Mouse (Mus musculus) MEL (cell line): ENCODE data around the gene Zbtb40. TPM values are rescaled to one million over a fixed set of nuclear protein-coding genes. Genes with fewer than 3 reads are reported as not detected.

Experiments
- DNase-seq: peaks from one replicate; pipeline ENCODE4 v3.0.0; 2011; ENCODE audit warnings: low read depth, low spot score
- H3K27ac ChIP-seq: 2 replicates; pipeline ENCODE4 v1.5.1; 2012; ENCODE audit warnings: low read depth, mild to moderate bottlenecking, control low read depth, low read length, moderate library complexity; ENCODE audit not compliant: control insufficient read depth
- H3K27me3 ChIP-seq, 2 experiments: fragments of 150-350 bp in 1 of 2; sonication (generic) in 1 of 2; 2 replicates each; pipeline ENCODE4 v1.6.1; 2012; ENCODE audit warnings: low read length in 2 of 2, mild to moderate bottlenecking in 2 of 2, improper control_type of control experiment in 1 of 2, moderate library complexity in 1 of 2; ENCODE audit not compliant: insufficient read depth in 2 of 2, control insufficient read depth in 1 of 2
- H3K36me3 ChIP-seq, 2 experiments: 2 replicates each; pipeline ENCODE4 v1.6.1; 2012 to 2014; ENCODE audit warnings: low read length in 2 of 2, improper control_type of control experiment in 1 of 2, inconsistent platforms in 1 of 2, mild to moderate bottlenecking in 1 of 2; ENCODE audit not compliant: insufficient read depth in 2 of 2, control insufficient read depth in 1 of 2
- H3K4me1 ChIP-seq, 2 experiments: fragments of 150-350 bp in 1 of 2; sonication (generic) in 1 of 2; 2 replicates each; pipeline ENCODE4 v1.6.1; 2012; ENCODE audit warnings: low read length in 2 of 2, improper control_type of control experiment in 1 of 2, mild to moderate bottlenecking in 1 of 2; ENCODE audit not compliant: insufficient read depth in 2 of 2, control insufficient read depth in 1 of 2
- H3K4me3 ChIP-seq, 2 experiments: fragments of 150-350 bp in 1 of 2; sonication (generic) in 1 of 2; 2 replicates each; pipeline ENCODE4 v1.5.1; 2012; ENCODE audit warnings: low read depth in 2 of 2, low read length in 2 of 2, mild to moderate bottlenecking in 2 of 2, moderate library complexity in 2 of 2, control low read depth in 1 of 2, improper control_type of control experiment in 1 of 2; ENCODE audit not compliant: control insufficient read depth in 1 of 2, insufficient read depth in 1 of 2
- H3K79me2 ChIP-seq: 2 replicates; pipeline ENCODE4 v1.6.1; 2012; ENCODE audit warnings: mild to moderate bottlenecking, low read length, moderate library complexity; ENCODE audit not compliant: control insufficient read depth, poor library complexity, insufficient read depth
- H3K9ac ChIP-seq: 2 replicates; pipeline ENCODE4 v1.6.1; 2012; ENCODE audit warnings: low read depth, mild to moderate bottlenecking, control low read depth, low read length, moderate library complexity; ENCODE audit not compliant: control insufficient read depth, poor library complexity, severe bottlenecking
- H3K9me3 ChIP-seq: fragments of 150-350 bp; sonication (generic); replicated peaks from 2 replicates; pipeline ENCODE4 v1.6.1; 2012; ENCODE audit warnings: mild to moderate bottlenecking, low read length, improper control_type of control experiment, moderate library complexity; ENCODE audit not compliant: insufficient read depth
- BHLHE40 ChIP-seq: IDR thresholded peaks from 2 replicates; pipeline ENCODE4 v1.6.1; 2012; ENCODE audit warnings: low read depth, mild to moderate bottlenecking, inconsistent platforms, low read length, improper control_type of control experiment, borderline replicate concordance
- CHD1 ChIP-seq: IDR thresholded peaks from 2 replicates; pipeline ENCODE4 v1.6.1; 2012; ENCODE audit warnings: low read depth, mild to moderate bottlenecking, inconsistent platforms, low read length, improper control_type of control experiment
- E2F4 ChIP-seq: IDR thresholded peaks from 2 replicates; pipeline ENCODE4 v1.6.1; 2011; ENCODE audit warnings: low read depth, low read length, improper control_type of control experiment, borderline replicate concordance
- ELF1 ChIP-seq: IDR thresholded peaks from 2 replicates; pipeline ENCODE4 v1.6.1; 2014; ENCODE audit warnings: low read depth, mild to moderate bottlenecking, inconsistent platforms, low read length, improper control_type of control experiment, moderate library complexity
- GABPA ChIP-seq: IDR thresholded peaks from 2 replicates; pipeline ENCODE4 v1.6.1; 2012; ENCODE audit warnings: low read depth, mild to moderate bottlenecking, inconsistent platforms, low read length, improper control_type of control experiment, moderate library complexity
- HCFC1 ChIP-seq: IDR thresholded peaks from 2 replicates; pipeline ENCODE4 v1.6.1; 2012; ENCODE audit warnings: low read depth, mild to moderate bottlenecking, inconsistent platforms, low read length, improper control_type of control experiment, moderate library complexity
- MAFK ChIP-seq: IDR thresholded peaks from 2 replicates; pipeline ENCODE4 v1.6.1; 2011; ENCODE audit warnings: low read depth, mild to moderate bottlenecking, low read length, improper control_type of control experiment, borderline replicate concordance
- MAX ChIP-seq: IDR thresholded peaks from 2 replicates; pipeline ENCODE4 v1.6.1; 2011; ENCODE audit warnings: low read length, improper control_type of control experiment
- MAZ ChIP-seq: IDR thresholded peaks from 2 replicates; pipeline ENCODE4 v1.6.1; 2012; ENCODE audit warnings: low read depth, mild to moderate bottlenecking, inconsistent platforms, low read length, improper control_type of control experiment
- MYB ChIP-seq: IDR thresholded peaks from 2 replicates; pipeline ENCODE4 v1.6.1; 2011; ENCODE audit warnings: mild to moderate bottlenecking, low read depth, low read length, improper control_type of control experiment
- MYC ChIP-seq: IDR thresholded peaks from 2 replicates; pipeline ENCODE4 v1.6.1; 2011; ENCODE audit warnings: low read depth, mild to moderate bottlenecking, low read length, improper control_type of control experiment, moderate library complexity
- NELFE ChIP-seq: IDR thresholded peaks from 2 replicates; pipeline ENCODE4 v1.6.1; 2011; ENCODE audit warnings: low read depth, low read length, improper control_type of control experiment
- NRF1 ChIP-seq: IDR thresholded peaks from 2 replicates; pipeline ENCODE4 v1.6.1; 2014; ENCODE audit warnings: low read depth, mild to moderate bottlenecking, inconsistent platforms, low read length, improper control_type of control experiment, moderate library complexity; ENCODE audit not compliant: poor library complexity, insufficient read depth, severe bottlenecking
- POLR2A ChIP-seq, 2 experiments: IDR thresholded peaks; 2 replicates each; pipeline ENCODE4 v1.6.1; 2011 to 2012; ENCODE audit warnings: low read length in 2 of 2, mild to moderate bottlenecking in 2 of 2, control low read depth in 1 of 2, improper control_type of control experiment in 1 of 2, low read depth in 1 of 2, moderate library complexity in 1 of 2; ENCODE audit not compliant: control insufficient read depth in 1 of 2, insufficient read depth in 1 of 2, poor library complexity in 1 of 2
- RCOR1 ChIP-seq: IDR thresholded peaks from 2 replicates; pipeline ENCODE4 v1.6.1; 2012; ENCODE audit warnings: low read depth, mild to moderate bottlenecking, inconsistent platforms, low read length, improper control_type of control experiment
- SIN3A ChIP-seq: IDR thresholded peaks from 2 replicates; pipeline ENCODE4 v1.6.1; 2012; ENCODE audit warnings: low read length, improper control_type of control experiment, inconsistent platforms
- SMC3 ChIP-seq: IDR thresholded peaks from 2 replicates; pipeline ENCODE4 v1.6.1; 2011; ENCODE audit warnings: low read depth, low read length, improper control_type of control experiment
- TAL1 ChIP-seq: IDR thresholded peaks from 2 replicates; pipeline ENCODE4 v1.6.1; 2012; ENCODE audit warnings: mild to moderate bottlenecking, inconsistent platforms, low read length, moderate library complexity, mixed read lengths
- TBP ChIP-seq: IDR thresholded peaks from 2 replicates; pipeline ENCODE4 v1.8.0; 2011; ENCODE audit warnings: low read depth, low read length, improper control_type of control experiment
- TCF12 ChIP-seq: IDR thresholded peaks from 2 replicates; pipeline ENCODE4 v1.6.1; 2014; ENCODE audit warnings: low read depth, mild to moderate bottlenecking, inconsistent platforms, low read length, improper control_type of control experiment, moderate library complexity
- UBTF ChIP-seq: IDR thresholded peaks from 2 replicates; pipeline ENCODE4 v1.6.1; 2012; ENCODE audit warnings: low read depth, mild to moderate bottlenecking, inconsistent platforms, low read length, improper control_type of control experiment, moderate library complexity, borderline replicate concordance; ENCODE audit not compliant: insufficient read depth
- ZC3H11A ChIP-seq: IDR thresholded peaks from 2 replicates; pipeline ENCODE4 v1.6.1; 2012; ENCODE audit warnings: low read depth, mild to moderate bottlenecking, inconsistent platforms, low read length, improper control_type of control experiment
- polyA plus RNA-seq, 2 experiments: library from polyadenylated mRNA; stranded (reverse) in 1 of 2; unstranded in 1 of 2; fragments of >175 nt in 1 of 2; fragments of >200 nt in 1 of 2; gene quantifications; 2 replicates each; pipeline versions ENCODE4 v1.2.1 to v1.2.4; 2012; ENCODE audit warnings: low replicate concordance in 2 of 2, low read depth in 1 of 2; ENCODE audit not compliant: insufficient read length in 2 of 2, insufficient read depth in 1 of 2, missing spikeins in 1 of 2
- total RNA-seq: library from RNA; depleted of rRNA; stranded (reverse); fragments of 300-350 nt; gene quantifications from 2 replicates; pipeline ENCODE4 v1.2.3, GENCODE M21; 2012

Gene Zbtb40
- total and polyA plus RNA-seq, 3 experiments: 9.6 to 14.4 TPM; not detected in 1

GRCm38 (mm10) chr4:137077216-137077615 lies 28.6 kb upstream of the Zbtb40 start:
- Histone ChIP-seq H3K4me3 (no peak overlapping the region), H3K27ac (no peak overlapping the region), H3K36me3 (no peaks in the 10 kb centered on the region), H3K9me3 (no peaks in the 10 kb centered on the region), H3K4me1 (no peaks in the 10 kb centered on the region; a peak in 1 of 4 replicates), H3K27me3 (no peaks in the 10 kb centered on the region), H3K79me2 (no peaks in the 10 kb centered on the region), H3K9ac (no peak overlapping the region)
- TF ChIP-seq MYC (no peak), BHLHE40 (no peak), TCF12 (no peak), MAX (no peak), NRF1 (no peak), HCFC1 (no peak), ELF1 (no peak), POLR2A (IDR thresholded peaks at IDR 0.05; ENCODE audit: control insufficient read depth in 1 of 2, insufficient read depth in 1 of 2, low read depth in 1 of 2, low read length in 2 of 2, poor library complexity in 1 of 2) (no peak), TAL1 (no peak), SIN3A (no peak), MAZ (no peak), SMC3 (no peak), UBTF (no peak), CHD1 (no peak), NELFE (no peak)
- no peak for DNase-seq

- no peaks in the 10 kb centered on the region; a peak in 1 of 4 replicates for H3K27me3 ChIP-seq
- no peaks in the 10 kb centered on the region for H3K79me2 ChIP-seq
- H3K4me1 ChIP-seq: no peaks in the 10 kb centered on the region
- TF ChIP-seq CHD1: no peak
- TF ChIP-seq TBP: no peak
- no peak for TF ChIP-seq MYB
- TF ChIP-seq BHLHE40: no peak
- TF ChIP-seq E2F4: no peak
- no peak for TF ChIP-seq RCOR1
- no peak for TF ChIP-seq GABPA
- no peak for TF ChIP-seq HCFC1
- TF ChIP-seq ZC3H11A: no peak
- no peak for TF ChIP-seq MAFK
- TF ChIP-seq MAZ: no peak
- no peak overlapping the region for H3K9ac ChIP-seq
- H3K27ac ChIP-seq: no peak overlapping the region
- H3K4me3 ChIP-seq: no peak overlapping the region
- no peaks in the 10 kb centered on the region for H3K9me3 ChIP-seq
- H3K36me3 ChIP-seq: no peaks in the 10 kb centered on the region
- no peak for DNase-seq
Observed at GRCm38 (mm10) chr4:137071204-137071603, 22.6 kb upstream of the Zbtb40 start.
